8 mouse cellular contexts compared by ENCODE assay signal in the genomic region with DNA sequence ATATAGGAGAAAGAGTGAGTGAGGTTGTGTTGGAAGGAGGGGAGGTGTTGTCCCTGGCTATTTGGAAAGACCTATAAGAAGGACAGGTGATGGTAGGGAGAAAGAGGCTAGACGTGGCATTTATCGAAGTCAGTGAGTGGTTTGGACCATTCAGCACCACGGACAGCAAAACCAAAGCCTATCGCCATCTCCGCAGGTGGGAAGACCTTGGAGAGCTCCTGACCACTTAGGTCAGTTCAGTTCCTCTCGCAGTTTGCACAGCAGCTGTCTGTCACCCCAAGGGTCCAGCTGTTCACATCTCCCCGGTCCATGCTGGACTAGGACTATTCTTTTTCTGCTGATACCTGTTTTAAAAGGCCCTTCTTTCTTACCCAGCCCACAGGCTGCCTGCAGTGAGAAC. TPM values are rescaled to one million over a fixed set of nuclear protein-coding genes. Genes with fewer than 3 reads are reported as not detected.
A peak's percentile ranks its signal among the peaks of the same experiment; 100 is the strongest.
DNase-seq lines count a peak whose midpoint lies in the region; ATAC-seq and TF ChIP-seq lines count a peak whose summit lies in the region.

No protein-coding gene starts in this region.

- H3K27ac ChIP-seq in thymus, adult 2 months (ENCODE audit: control insufficient read depth, insufficient read depth, low read length) = no peak overlapping the region
- no peak overlapping the region for H3K27ac ChIP-seq in kidney, embryonic 16.5 days (ENCODE audit: low read length)
- no peak overlapping the region for H3K27ac ChIP-seq in neural tube, embryonic 11.5 days (ENCODE audit: low read depth, low read length)

- no peak for TF ChIP-seq CTCF in thymus, adult 2 months (IDR thresholded peaks at IDR 0.05; ENCODE audit: borderline replicate concordance, control insufficient read depth, extremely low read depth, insufficient read depth, low read length, poor library complexity)

- H3K4me3 ChIP-seq in thymus, adult 2 months (ENCODE audit: control insufficient read depth, insufficient read depth, low read length) = no peak overlapping the region
- no peak overlapping the region for H3K4me3 ChIP-seq in kidney, embryonic 16.5 days (ENCODE audit: low read length)
- no peak overlapping the region for H3K4me3 ChIP-seq in neural tube, embryonic 11.5 days (ENCODE audit: low read depth, low read length)

- no peaks in the 10 kb centered on the region for H3K36me3 ChIP-seq in thymus, adult 2 months (ENCODE audit: control insufficient read depth, insufficient read depth, low read length)
- no peaks in the 10 kb centered on the region for H3K36me3 ChIP-seq in kidney, embryonic 16.5 days (ENCODE audit: insufficient read depth, low read length)
- H3K36me3 ChIP-seq in neural tube, embryonic 11.5 days (ENCODE audit: control insufficient read depth, insufficient read depth, low read length) = no peaks in the 10 kb centered on the region

- ATAC-seq in CD4-positive, CD25-positive, alpha-beta regulatory T cell, adult 4 months = no peak
- peak; percentile 67; the same call in 1 of the 2 replicates for ATAC-seq in kidney, embryonic 16.5 days (ENCODE audit: low FRiP score, low TSS enrichment)
- no peak for ATAC-seq in neural tube, embryonic 11.5 days (ENCODE audit: insufficient read depth, low FRiP score, low TSS enrichment)

- no peaks in the 10 kb centered on the region for H3K9me3 ChIP-seq in kidney, embryonic 16.5 days (ENCODE audit: low read length)
- H3K9me3 ChIP-seq in neural tube, embryonic 11.5 days (ENCODE audit: control insufficient read depth, low read length) = no peaks in the 10 kb centered on the region

- DNase-seq in CD4-positive, CD25-positive, alpha-beta regulatory T cell, adult 2 months (ENCODE audit: low read depth, low spot score) = peak; percentile 16
- peak; percentile 46 for DNase-seq in thymus, postnatal 0 days (ENCODE audit: low spot score)
- DNase-seq in thymus, adult 2 months = no peak
- peak; percentile 60 for DNase-seq in neural tube, embryonic 11.5 days (ENCODE audit: low spot score)
- no peak for DNase-seq in MN1 (ENCODE audit: low spot score)
- DNase-seq in left cerebral cortex, postnatal 25 days (ENCODE audit: low spot score in 2 of 2) = no peak

- H3K9ac ChIP-seq in kidney, embryonic 16.5 days (replicated peaks; ENCODE audit: low read length) = no peak overlapping the region
- H3K9ac ChIP-seq in neural tube, embryonic 11.5 days (ENCODE audit: low read length) = no peak overlapping the region

- no peaks in the 10 kb centered on the region for H3K27me3 ChIP-seq in thymus, adult 2 months (ENCODE audit: control insufficient read depth, insufficient read depth, low read length)
- no peaks in the 10 kb centered on the region; the same call in 1 of the 2 replicates for H3K27me3 ChIP-seq in kidney, embryonic 16.5 days (ENCODE audit: insufficient read depth, low read length)
- no peaks in the 10 kb centered on the region; the same call in 1 of the 2 replicates for H3K27me3 ChIP-seq in neural tube, embryonic 11.5 days (ENCODE audit: control insufficient read depth, insufficient read depth, low read length)

- no peaks in the 10 kb centered on the region for H3K4me1 ChIP-seq in thymus, adult 2 months (replicated peaks; ENCODE audit: control insufficient read depth, insufficient read depth, low read length)
- H3K4me1 ChIP-seq in kidney, embryonic 16.5 days (ENCODE audit: insufficient read depth, low read length) = no peaks in the 10 kb centered on the region
- H3K4me1 ChIP-seq in neural tube, embryonic 11.5 days (ENCODE audit: control insufficient read depth, insufficient read depth, low read length) = no peaks in the 10 kb centered on the region

- no peak overlapping the region for H3K4me2 ChIP-seq in kidney, embryonic 16.5 days (replicated peaks; ENCODE audit: low read depth, low read length)
- no peak overlapping the region for H3K4me2 ChIP-seq in neural tube, embryonic 11.5 days (ENCODE audit: low read depth)

- intact Hi-C loops in left cerebral cortex, postnatal 25 days (cut with DNase I) = no loop called here

- no peak for TF ChIP-seq POLR2A in thymus, adult 2 months (IDR thresholded peaks at IDR 0.05; ENCODE audit: control insufficient read depth, extremely low read depth, insufficient read depth, low read length, poor library complexity)

- 11% methylated on average over 7 of the region's 7 CpGs for WGBS in thymus, adult 2 months
- 12% methylated on average over 7 of the region's 7 CpGs for WGBS in kidney, embryonic 16.5 days
- WGBS in neural tube, embryonic 11.5 days = 10% methylated on average over 7 of the region's 7 CpGs

RNA-seq across cellular contexts. Expression of a gene that starts 24.5 kb away (rescaled TPM):
- polyA plus RNA-seq in CD4-positive, CD25-positive, alpha-beta regulatory T cell, adult 4 months (2017; shearing (Covaris generic)) = not detected
- polyA plus RNA-seq in thymus, postnatal 0 days (2015; fragmentation: Nextera tagmentation; extraction: Ambion mirVana) = 0.07 and 0.12 TPM in 2 replicates
- 0.36 and 3.1 TPM in 2 replicates for polyA plus RNA-seq in thymus, adult 2 months (2012; rRNA removed)
- polyA plus RNA-seq in kidney, embryonic 16.5 days (2015; fragmentation: Nextera tagmentation; extraction: Ambion mirVana) = 0.11 and 0.12 TPM in 2 replicates
- 0.29 and 0.69 TPM in 2 replicates for polyA plus RNA-seq in neural tube, embryonic 11.5 days (2014; fragmentation: Nextera tagmentation; extraction: Ambion mirVana)
- total RNA-seq in left cerebral cortex, postnatal 25 days (2021) = 1 to 10 TPM; 2.6 to 3.1 TPM

Comparison
In these comparisons a context has a peak if more than half of its experiments do, and no peak if none do; other contexts are left out.
1. DNase-seq: peak in CD4-positive, CD25-positive, alpha-beta regulatory T cell, adult 2 months (single experiment), thymus, postnatal 0 days (single experiment) and neural tube, embryonic 11.5 days (single experiment); none in thymus, adult 2 months (single experiment), MN1 (single experiment) and left cerebral cortex, postnatal 25 days (0 of 2).